Mouse (Mus musculus): ENCODE data around the gene Ccne1.

- TF ChIP-seq EP300 (IDR thresholded peaks at IDR 0.05) (no peak), CTCF (IDR thresholded peaks at IDR 0.05) (no peak)
These were observed 3.2 kb downstream of the Ccne1 start for GRCm38 (mm10) chr7:38104097-38104496.
